Mouse (Mus musculus): ENCODE results near the gene Col13a1.
A peak's percentile ranks its signal among the peaks of the same experiment; 100 is the strongest.

Col13a1 gene

GRCm38 (mm10) chr10:61978866-61979340 is at the start of gene Col13a1:
TSS of gene Col13a1 (minus strand) at chr10:61979108.
- no peak for DNase-seq

DNA sequence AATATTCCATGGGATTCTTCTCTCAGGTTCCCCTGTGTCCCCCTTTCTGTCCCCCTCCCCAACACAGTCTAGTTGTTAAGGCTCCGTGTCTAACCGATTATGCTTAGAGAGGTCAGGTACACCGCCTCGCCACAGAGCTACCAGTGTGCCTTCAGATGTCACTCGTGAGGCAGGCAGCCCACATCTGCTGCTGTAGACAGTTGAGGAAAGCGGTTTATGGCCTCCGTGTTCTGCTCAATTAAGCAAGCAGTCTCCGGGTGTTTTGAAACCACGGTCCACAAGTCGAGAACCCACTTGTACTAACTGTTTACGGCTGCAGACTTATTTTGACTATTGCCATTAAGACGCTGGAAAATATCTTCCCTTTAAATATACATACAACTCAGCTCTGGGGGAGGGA is 48.8 kb upstream of the Col13a1 start:
- no peak for DNase-seq

DNA sequence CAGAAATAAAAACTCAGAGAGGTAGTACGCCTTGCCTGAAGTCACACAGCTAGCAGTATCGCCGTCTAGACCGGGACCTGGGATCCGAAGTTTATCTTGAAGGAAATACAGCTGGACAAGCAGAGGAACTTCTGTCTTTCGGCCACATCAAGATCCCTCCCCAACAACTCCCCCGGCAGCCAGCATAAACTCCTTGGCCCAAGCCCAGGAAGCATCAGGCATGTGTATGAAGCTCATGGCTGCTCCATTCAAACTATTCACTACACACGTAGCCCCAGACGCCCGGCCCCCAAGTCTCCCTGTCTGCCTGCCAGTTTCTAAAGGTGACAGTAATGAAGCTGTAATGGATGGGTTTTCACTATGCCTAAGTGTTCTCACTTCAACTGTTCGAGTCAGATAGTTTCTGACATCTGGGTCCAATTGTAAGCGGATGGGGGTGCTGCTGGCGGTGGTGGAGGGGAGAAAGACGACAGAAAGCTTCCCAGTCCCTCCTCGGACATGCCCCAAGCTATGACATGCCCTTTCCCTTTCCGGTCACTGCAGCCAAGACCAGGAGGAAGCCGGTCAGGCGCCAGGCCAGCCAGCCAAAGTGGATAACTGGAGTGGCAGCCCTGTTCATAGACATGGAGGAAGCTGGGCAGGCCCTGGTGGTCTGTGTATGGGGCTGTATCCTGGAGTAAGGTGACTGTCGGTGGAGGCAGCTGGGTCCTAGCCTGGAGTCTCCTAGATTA is 45.1 kb upstream of the Col13a1 start:
- no peak for DNase-seq

- no peak for DNase-seq
These were observed 41.2 kb upstream of the Col13a1 start for GRCm38 (mm10) chr10:62020068-62020620.

GRCm38 (mm10) chr10:62019386-62020067 is 40.6 kb upstream of the Col13a1 start:
- DNase-seq, result no peak

DNA sequence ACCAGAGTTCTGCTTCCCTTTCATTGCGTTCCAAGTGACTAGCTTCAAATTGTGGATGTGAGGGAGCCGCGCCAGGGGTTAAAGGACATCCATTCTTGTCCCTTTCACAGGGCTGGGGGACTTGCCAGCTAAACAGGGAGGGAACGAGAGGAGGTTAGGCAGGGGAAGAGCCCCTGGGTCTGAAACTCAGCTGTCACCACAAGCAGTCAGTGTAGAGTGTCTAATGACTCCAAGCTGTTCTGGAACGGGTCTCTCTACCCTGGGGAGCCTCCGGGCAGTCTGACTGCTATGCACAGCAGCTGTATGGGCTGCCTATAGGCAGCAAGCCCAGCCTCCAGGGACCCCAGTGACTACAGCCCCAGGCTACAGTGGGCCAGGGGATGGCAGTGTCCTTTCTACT is 38.0 kb upstream of the Col13a1 start:
- DNase-seq, result no peak

- DNase-seq, result no peak
These were observed 34.3 kb upstream of the Col13a1 start for GRCm38 (mm10) chr10:62013190-62013589.

DNA sequence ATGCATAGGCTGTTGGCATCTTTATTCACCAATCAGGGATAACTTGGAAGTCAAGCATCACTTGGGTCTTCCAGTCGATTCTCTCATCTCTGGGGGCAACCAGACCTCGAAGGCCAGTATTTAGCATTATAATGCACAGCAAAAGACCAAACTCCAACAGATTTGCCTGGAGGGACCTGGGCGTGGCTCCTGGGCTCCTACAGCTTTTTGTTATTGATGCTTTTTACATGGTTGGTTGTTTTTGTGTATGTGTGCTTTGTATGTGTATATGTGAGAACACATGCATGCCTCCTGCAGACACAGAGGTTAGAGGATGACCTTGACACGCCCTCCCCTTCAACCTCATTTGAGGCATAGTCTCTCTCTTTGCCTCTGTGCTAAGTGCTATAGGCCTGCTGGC is 33.5 kb upstream of the Col13a1 start:
- no peak for DNase-seq

GRCm38 (mm10) chr10:62009981-62010500 is 31.1 kb upstream of the Col13a1 start:
- no peak for DNase-seq

DNA sequence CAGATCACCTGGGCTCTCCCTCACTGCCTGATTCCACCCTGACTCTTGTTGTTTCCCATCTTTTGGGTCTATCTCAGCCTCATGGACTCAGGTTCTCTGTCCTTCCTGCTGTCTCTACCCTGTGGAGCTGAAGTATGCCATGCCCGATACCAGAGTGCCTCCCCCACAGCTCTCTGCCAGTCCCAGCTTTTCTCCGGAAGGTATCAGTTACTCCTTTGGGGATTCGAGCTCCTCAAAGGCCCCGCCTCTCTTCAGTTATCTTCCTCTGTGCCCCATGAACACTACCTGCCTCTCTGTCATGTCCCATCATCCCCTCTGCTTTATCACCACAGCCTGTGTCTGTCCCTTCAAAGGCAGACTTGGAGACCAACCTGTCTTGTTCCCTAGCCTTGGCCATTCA is 29.1 kb upstream of the Col13a1 start:
- no peak for DNase-seq

DNA sequence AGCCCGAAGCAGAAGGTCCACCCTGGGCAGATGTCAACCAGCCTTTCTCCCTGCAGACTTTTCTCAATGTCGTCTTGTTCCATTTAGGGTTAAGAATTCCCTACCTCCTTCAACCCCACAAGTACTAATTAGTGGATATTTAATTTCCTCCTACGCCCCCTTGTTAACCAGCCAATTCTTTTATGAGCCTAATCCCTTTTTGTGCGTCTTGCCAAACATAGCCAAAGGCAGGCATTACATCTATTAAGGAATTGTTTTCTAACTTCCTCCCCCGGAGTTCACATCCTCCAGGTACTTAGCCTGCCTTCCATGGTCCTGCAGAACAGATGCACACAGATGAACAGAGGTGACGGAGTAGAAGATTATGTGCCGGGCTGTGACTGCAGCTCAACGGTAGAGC is 27.5 kb upstream of the Col13a1 start:
- DNase-seq, result no peak

DNA sequence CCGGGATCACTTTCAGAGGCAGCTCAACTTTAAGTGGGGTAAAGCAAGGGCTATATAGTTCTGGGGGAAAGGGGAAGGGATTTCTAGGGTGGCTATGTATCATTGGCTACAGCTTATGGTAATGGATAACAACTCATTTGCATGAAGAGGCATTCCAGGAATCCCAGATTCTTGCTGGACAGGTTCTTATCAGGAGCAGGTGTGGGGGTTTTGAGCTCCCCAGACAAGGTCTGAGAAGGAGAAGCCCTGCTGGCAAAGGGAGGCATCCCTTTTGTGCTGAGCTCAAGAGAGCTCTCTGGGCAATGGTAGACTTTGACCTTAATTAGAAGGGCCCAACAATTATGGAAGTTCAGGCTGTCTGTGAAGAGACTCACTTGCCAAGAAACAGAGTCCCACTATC is 21.3 kb upstream of the Col13a1 start:
- no peak for DNase-seq

DNA sequence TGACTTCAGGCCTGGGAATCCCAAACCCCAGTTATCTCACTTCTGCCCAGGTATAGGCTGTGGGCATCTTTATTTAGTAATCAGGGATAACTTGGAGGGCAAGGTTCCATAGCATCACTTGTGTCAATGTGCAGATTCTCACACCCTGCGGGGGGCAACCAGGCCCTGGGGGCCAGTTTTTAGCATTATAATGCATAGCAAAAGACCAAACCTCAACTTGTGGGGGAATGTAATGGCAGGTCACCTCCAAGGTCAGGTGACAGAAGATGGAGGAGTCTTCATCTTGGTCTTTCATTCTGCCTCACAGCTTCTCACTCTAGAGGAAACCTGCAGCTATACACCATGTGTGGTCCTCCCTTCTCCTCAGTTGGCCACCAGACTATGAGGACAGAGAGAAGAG is 20.9 kb upstream of the Col13a1 start:
- DNase-seq, result no peak

DNA sequence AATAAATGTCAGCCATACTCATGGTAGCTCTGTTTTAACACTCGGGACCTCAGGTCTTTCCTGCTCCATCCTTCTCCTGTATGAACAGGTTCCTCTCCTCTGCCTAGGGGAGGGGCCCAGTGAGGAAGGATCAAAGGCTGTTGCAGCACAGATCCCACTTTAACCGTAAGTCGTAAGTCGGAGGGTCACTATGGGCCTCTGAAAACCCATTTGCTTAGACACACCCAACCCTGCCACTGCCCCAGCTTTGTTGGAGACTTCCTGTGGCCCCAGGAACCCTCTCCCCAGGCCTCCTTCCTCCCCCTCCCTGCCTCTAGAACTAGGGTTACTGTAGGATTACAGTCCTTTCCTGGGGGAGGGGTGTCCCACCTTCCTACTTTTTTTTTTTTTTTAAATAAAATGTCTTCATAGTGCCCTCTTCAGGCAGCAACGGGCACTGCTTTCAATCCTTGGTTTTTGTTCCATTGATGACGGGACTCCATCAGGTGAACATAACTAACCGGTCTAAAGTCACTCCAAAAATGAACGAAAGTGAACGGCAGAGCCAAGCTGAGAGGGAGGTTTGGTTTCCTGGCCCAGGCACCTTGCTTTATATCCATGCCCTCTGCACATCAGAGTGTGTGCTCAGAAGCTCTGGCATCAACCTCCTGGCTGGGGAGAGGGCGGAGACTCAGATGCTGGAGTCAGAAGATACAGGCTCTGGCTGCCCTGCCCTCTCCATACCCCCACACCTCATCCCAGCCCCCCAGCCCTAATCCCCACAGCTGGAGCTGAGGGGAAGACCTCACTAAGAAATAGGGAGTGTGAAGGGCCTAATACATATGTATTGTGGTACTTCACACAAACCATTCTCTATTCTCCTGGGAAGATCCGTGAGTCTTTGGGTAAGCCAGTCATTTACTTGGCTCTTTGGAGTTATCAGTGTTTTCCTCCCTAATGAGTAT is 12.8 kb upstream of the Col13a1 start:
- DNase-seq, result no peak

GRCm38 (mm10) chr10:61980424-61980823 is 1.5 kb upstream of the Col13a1 start:
- DNase-seq, result peak; percentile 99

DNA sequence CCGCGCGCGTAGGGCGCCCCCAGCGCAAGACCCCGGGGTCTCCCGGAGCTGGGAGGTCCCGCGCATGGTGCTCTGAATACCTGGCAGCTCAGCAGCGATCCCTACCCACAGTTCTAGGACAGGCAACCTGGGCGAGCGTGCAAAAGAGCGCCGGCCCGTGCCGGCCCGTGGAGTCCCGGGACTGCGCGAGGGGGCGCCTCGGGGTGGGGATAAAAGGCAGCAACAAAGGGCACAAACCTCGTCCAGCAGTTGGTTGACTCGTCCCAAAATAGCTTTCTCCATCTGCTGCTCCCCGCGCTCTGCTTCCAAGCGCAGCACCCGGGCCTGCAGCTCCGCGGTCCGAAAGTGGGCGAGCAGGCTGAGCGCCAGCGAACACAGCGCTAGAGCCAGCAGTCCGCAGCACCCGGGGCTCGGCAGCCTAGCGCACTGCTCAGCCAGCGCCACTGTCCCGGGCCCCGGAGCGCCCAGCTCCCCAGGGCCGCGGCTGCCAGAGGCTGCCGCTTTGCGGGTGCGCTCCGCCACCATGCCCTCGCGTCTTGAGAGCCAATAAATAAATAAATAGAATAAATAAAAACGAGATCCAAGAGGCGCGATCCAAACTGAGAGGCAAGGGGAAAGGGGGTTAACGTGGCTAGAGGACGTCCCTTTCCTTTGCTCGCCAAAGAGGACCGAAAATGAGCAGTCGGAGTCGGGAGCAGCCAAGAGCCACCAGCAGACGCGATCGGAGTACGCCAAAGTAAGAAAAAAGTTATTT is 619 bp downstream of the Col13a1 start:
- peak; percentile 42 for DNase-seq

- no peak for DNase-seq
These were observed 1.4 kb downstream of the Col13a1 start for GRCm38 (mm10) chr10:61977392-61978096.

GRCm38 (mm10) chr10:61976987-61977386 is 1.9 kb downstream of the Col13a1 start:
- peak; percentile 31 for DNase-seq

DNA sequence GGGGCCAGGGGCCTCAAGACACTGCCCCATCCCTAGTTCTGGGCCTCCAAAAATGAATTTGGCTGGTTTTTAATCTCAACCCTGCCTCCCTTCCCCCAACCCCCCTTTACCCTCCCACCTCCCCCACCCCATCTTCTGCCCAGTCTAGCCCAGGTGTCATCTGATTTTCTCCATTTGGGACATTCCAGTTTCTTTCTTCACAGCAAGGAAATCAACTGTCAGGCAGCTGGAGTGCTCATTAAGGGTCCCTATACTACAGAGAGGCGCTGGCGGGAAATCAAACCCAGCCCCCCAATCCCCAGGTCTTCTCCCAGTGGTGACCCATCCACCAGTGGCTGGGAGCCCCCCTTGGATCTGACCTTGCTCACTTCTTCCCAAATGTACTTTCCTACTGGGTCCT is 4.3 kb downstream of the Col13a1 start:
- no peak for DNase-seq

- peak; percentile 18 for DNase-seq
These were observed 6.9 kb downstream of the Col13a1 start for GRCm38 (mm10) chr10:61972041-61972440.

DNA sequence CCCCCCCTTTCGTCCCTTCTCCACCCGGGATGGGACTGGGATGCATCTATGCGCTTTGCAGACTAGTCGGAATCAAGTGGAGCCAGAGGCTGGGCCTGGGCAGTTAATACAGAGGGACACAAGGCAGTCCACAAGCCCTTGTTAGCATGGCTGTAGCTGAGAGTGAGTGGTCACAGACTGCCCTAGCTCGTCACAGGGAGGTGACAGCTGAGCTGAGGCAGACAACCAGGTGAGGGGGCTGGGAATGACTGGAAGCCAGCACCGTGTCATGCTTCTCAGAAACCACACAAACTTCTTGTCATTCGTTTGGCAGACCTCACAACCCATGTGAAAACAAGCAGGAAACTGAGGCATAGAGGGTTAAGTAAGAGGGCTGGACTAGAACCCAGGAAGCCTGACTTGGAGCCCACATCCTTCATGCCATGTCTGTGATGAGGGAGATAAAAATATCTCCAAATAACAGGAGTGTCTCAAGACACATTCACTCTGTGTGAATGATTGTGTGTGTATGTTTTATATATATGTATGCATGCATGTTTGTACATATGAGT is 10.8 kb downstream of the Col13a1 start:
- no peak for DNase-seq

All from right cerebral cortex, postnatal 4 days (tissue).